Mouse (Mus musculus): ENCODE results near the gene Skp2. TPM values are rescaled to one million over a fixed set of nuclear protein-coding genes. Genes with fewer than 3 reads are reported as not detected.

Gene Skp2
- polyA plus RNA-seq, 1 experiment from 2014 or later: 105 TPM

- H3K27ac ChIP-seq (ENCODE audit: low read depth, low read length): peak within 1 kb of the TSS; percentile 35; the same call in 1 of the 2 replicates
- H3K27me3 ChIP-seq (ENCODE audit: control insufficient read depth, insufficient read depth, low read length): no peaks in the 10 kb centered on the region
- ATAC-seq (ENCODE audit: insufficient read depth, low FRiP score, low TSS enrichment) (peak; percentile 98), DNase-seq (ENCODE audit: low spot score) (peak; percentile 97)
- peak within 1 kb of the TSS; percentile 82 for H3K4me3 ChIP-seq (ENCODE audit: low read depth, low read length)
- H3K4me2 ChIP-seq (ENCODE audit: low read depth): peak within 1 kb of the TSS; percentile 73
- H3K9ac ChIP-seq (ENCODE audit: low read length): peak within 1 kb of the TSS; percentile 71
- peaks cover 11% of the 10 kb centered on the region; the same call in 1 of the 2 replicates for H3K4me1 ChIP-seq (ENCODE audit: control insufficient read depth, insufficient read depth, low read length)
- under 1% methylated on average over 34 of the region's 34 CpGs for WGBS
- H3K9me3 ChIP-seq (ENCODE audit: control insufficient read depth, low read length): no peaks in the 10 kb centered on the region
- peaks cover 9% of the 10 kb centered on the region for H3K36me3 ChIP-seq (ENCODE audit: control insufficient read depth, insufficient read depth, low read length)
These were observed 15.0 kb downstream of the Skp2 start, which contains the start of gene Lmbrd2 for GRCm38 (mm10) chr15:9140252-9140680. TSS of gene Lmbrd2 (plus strand) at chr15:9140550.

- no peaks in the 10 kb centered on the region for H3K27me3 ChIP-seq (ENCODE audit: control insufficient read depth, insufficient read depth, low read length)
- H3K9ac ChIP-seq (ENCODE audit: low read length): peak overlapping the region; percentile 53
These were observed 15.8 kb downstream of the Skp2 start for GRCm38 (mm10) chr15:9139447-9139846.

DNA sequence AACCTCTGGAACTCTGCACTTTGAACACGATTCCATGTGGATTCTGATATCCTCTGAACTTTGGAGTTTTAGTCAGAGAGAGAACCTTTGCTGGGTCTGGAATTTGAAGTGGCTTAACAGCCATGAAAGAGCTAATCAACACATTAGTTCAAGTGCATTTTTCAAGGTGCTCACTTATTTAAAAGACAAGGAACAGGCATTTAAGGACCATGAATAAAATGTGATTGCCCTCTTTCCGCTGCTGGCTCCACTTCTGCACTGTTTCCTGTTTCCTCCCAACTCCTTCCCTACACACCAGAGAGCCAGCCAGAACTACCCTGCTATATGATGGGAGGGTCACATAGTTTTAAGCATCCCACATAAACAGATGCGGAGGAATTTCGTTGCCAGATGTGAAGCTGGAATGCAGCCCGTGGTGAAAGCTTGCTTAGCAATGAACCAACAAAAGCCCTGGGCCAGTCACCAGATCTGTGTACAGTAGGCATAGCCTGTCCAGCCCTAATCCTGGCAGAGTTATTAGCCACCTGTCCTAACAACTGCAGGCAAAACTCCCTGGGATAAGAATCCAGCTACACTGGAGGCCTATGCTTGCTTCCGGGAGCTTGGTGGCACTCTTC, 20.2 kb downstream of the Skp2 start:
- DNase-seq (ENCODE audit: low spot score): peak; percentile 26
- Histone ChIP-seq H3K27ac (ENCODE audit: low read depth, low read length) (no peak overlapping the region), H3K27me3 (ENCODE audit: control insufficient read depth, insufficient read depth, low read length) (no peaks in the 10 kb centered on the region), H3K4me2 (ENCODE audit: low read depth) (no peak overlapping the region), H3K4me3 (ENCODE audit: low read depth, low read length) (no peak overlapping the region), H3K9ac (ENCODE audit: low read length) (no peak overlapping the region), H3K36me3 (ENCODE audit: control insufficient read depth, insufficient read depth, low read length) (peaks cover 12% of the 10 kb centered on the region), H3K4me1 (ENCODE audit: control insufficient read depth, insufficient read depth, low read length) (peaks cover 8% of the 10 kb centered on the region; the same call in 1 of the 2 replicates), H3K9me3 (ENCODE audit: control insufficient read depth, low read length) (no peaks in the 10 kb centered on the region)
- no peak for ATAC-seq (ENCODE audit: insufficient read depth, low FRiP score, low TSS enrichment)
- WGBS: 71% methylated on average over 6 of the region's 6 CpGs

More at GRCm38 (mm10) chr15:9139447-9139846, 15.8 kb downstream of the Skp2 start:
- 29% methylated on average over 10 of the region's 10 CpGs for WGBS
- peaks cover 9% of the 10 kb centered on the region for H3K36me3 ChIP-seq (ENCODE audit: control insufficient read depth, insufficient read depth, low read length)
- H3K4me3 ChIP-seq (ENCODE audit: low read depth, low read length): peak overlapping the region; percentile 82
- H3K27ac ChIP-seq (ENCODE audit: low read depth, low read length): no peak overlapping the region
- no peak for DNase-seq (ENCODE audit: low spot score)
- no peak for ATAC-seq (ENCODE audit: insufficient read depth, low FRiP score, low TSS enrichment)
- H3K4me1 ChIP-seq (ENCODE audit: control insufficient read depth, insufficient read depth, low read length): peaks cover 11% of the 10 kb centered on the region; the same call in 1 of the 2 replicates
- no peaks in the 10 kb centered on the region for H3K9me3 ChIP-seq (ENCODE audit: control insufficient read depth, low read length)
- peak overlapping the region; percentile 55 for H3K4me2 ChIP-seq (ENCODE audit: low read depth)

DNA sequence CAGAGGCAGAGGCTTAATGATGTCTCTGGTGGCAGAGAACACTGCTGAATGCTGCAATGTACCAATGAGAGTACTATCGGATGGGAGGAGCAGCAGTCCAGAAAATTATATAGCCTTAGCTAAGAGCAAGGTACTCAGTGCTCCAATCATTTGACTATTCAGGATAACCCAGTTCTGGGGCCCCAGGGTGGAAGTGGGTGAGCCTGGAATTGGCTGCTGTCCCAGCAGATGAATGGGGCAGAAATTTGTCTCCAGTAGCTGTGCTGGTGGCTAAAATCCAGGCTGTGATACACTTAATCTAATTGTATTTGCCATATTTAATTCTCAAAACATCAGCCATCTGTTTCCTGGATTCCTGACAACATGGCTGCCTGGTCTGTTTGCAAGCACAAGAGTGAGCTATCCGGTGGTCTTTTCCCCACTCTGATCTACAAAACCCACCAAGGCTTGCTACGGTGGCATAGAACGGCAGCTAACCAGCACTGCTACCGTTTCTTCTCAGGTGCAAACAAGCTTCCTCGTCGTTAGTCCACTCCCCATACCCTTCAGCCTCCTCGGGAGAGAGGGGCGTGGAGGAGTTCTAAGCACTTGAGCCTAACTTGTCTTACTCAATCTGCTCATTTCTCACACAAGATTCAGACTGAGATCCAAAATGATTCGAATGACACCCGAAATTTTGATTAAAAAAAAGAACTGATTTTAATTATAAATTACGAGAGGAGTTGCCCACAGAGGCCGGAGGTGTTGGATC, 22.4 kb downstream of the Skp2 start:
- DNase-seq (ENCODE audit: low spot score) (no peak), ATAC-seq (ENCODE audit: insufficient read depth, low FRiP score, low TSS enrichment) (no peak)
- H3K9ac ChIP-seq (ENCODE audit: low read length): no peak overlapping the region
- H3K27ac ChIP-seq (ENCODE audit: low read depth, low read length): no peak overlapping the region
- WGBS: 90% methylated on average over 13 of the region's 13 CpGs
- H3K4me1 ChIP-seq (ENCODE audit: control insufficient read depth, insufficient read depth, low read length): no peaks in the 10 kb centered on the region
- no peak overlapping the region for H3K4me2 ChIP-seq (ENCODE audit: low read depth)
- no peaks in the 10 kb centered on the region for H3K27me3 ChIP-seq (ENCODE audit: control insufficient read depth, insufficient read depth, low read length)
- no peak overlapping the region for H3K4me3 ChIP-seq (ENCODE audit: low read depth, low read length)
- H3K36me3 ChIP-seq (ENCODE audit: control insufficient read depth, insufficient read depth, low read length): peaks cover 9% of the 10 kb centered on the region
- no peaks in the 10 kb centered on the region for H3K9me3 ChIP-seq (ENCODE audit: control insufficient read depth, low read length)

DNA sequence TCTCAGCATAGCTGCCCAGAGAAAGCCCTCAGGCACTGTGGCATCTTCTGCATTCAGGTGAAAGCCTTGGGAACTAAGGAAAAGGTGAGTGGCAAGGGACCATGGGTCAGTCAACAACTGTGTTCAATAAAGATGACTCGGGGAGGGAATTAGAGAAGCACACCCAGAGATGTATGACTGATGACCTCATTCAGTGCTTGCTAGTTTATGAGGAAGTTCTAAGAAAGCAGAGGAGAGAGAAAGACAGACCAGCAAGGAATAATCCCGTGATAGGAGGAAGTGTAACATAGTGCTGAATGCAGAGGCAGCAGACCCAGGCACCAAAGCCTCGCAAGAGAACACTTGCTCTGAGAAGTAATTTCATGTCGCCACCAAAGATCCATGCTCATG, 23.7 kb downstream of the Skp2 start:
- Histone ChIP-seq H3K4me3 (ENCODE audit: low read depth, low read length) (no peak overlapping the region), H3K27ac (ENCODE audit: low read depth, low read length) (no peak overlapping the region), H3K4me2 (ENCODE audit: low read depth) (no peak overlapping the region), H3K4me1 (ENCODE audit: control insufficient read depth, insufficient read depth, low read length) (no peaks in the 10 kb centered on the region), H3K9ac (ENCODE audit: low read length) (no peak overlapping the region), H3K36me3 (ENCODE audit: control insufficient read depth, insufficient read depth, low read length) (peaks cover 4% of the 10 kb centered on the region), H3K27me3 (ENCODE audit: control insufficient read depth, insufficient read depth, low read length) (no peaks in the 10 kb centered on the region), H3K9me3 (ENCODE audit: control insufficient read depth, low read length) (no peaks in the 10 kb centered on the region)
- ATAC-seq (ENCODE audit: insufficient read depth, low FRiP score, low TSS enrichment) (no peak), DNase-seq (ENCODE audit: low spot score) (no peak)
- 90% methylated on average over 4 of the region's 4 CpGs for WGBS

DNA sequence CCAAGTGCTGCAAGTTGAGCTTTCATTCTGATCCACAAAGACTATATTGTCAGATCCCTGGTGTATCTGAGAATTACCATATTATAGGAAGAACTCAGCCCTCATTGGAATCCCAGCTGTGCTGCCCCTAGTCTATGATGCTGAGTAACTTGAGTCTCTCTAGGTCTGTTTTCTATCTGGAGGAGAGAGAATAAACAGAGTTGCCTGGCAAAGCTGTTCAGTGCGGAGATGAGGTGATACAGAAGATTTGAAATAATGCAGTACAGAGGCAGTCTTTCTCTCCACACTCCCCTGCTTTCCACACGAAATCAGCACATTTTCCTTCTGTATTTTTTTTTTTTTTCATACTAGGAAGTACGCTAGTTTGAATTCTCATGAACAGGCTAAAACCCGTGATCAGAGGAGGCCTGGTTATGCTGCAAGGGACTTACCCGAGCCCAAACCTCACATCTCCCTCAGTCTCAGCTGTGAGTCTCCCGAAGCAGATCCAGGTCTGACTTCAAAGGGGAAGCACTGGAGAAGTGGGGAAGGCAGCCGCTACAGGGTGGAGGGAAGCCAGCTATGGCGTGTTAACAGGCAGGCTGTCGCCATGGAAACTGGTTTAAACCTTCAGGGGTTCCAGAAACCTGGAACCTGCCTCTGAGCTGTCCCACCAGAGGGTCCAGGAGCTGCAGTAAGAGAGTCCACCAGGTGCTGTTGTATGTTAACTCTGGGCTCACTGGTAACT, 24.3 kb downstream of the Skp2 start:
- Histone ChIP-seq H3K4me3 (ENCODE audit: low read depth, low read length) (no peak overlapping the region), H3K9ac (ENCODE audit: low read length) (no peak overlapping the region), H3K27me3 (ENCODE audit: control insufficient read depth, insufficient read depth, low read length) (no peaks in the 10 kb centered on the region), H3K9me3 (ENCODE audit: control insufficient read depth, low read length) (no peaks in the 10 kb centered on the region), H3K4me1 (ENCODE audit: control insufficient read depth, insufficient read depth, low read length) (no peaks in the 10 kb centered on the region), H3K36me3 (ENCODE audit: control insufficient read depth, insufficient read depth, low read length) (peaks cover 2% of the 10 kb centered on the region), H3K4me2 (ENCODE audit: low read depth) (no peak overlapping the region), H3K27ac (ENCODE audit: low read depth, low read length) (no peak overlapping the region)
- ATAC-seq (ENCODE audit: insufficient read depth, low FRiP score, low TSS enrichment): no peak
- DNase-seq (ENCODE audit: low spot score): no peak
- whole genome bisulfite sequencing: 83% methylated on average over 9 of the region's 9 CpGs

DNA sequence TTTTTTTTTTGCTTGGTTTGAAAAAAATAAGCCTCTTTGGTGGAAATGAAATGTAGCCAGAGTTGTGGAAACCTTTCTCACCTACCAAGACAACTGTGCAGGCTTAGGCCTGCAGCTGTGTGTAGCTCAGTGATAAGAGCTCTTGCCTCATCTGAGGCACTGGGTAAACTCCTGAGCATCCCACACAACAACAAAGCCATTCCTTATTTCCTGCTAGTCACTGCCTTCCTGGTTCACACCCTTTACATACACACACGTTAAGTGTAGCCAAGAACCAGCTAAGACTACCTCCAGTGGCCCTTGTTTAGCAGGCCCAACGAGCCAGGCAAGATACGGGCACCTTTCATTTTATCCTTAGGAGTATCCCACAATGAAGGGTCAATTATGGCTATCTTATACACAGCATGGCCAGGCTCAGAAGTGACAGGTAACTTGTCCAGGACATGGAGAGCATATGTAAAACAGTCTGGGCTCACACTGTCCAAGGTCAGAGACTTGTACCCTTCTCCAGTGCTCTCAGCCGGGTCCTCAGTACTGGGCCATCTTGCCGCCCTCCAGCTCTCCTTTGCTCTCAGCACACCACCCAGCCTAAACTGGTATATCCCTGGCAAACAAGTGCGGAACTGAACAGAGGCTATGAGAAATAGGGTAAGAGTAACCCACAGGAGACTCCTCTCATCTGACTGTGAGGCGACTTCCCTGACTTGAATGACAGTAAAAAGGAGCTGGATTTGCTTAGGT, 28.0 kb downstream of the Skp2 start:
- DNase-seq (ENCODE audit: low spot score): no peak
- H3K4me1 ChIP-seq (ENCODE audit: control insufficient read depth, insufficient read depth, low read length): no peaks in the 10 kb centered on the region
- no peak overlapping the region for H3K27ac ChIP-seq (ENCODE audit: low read depth, low read length)
- H3K9ac ChIP-seq (ENCODE audit: low read length): no peak overlapping the region
- no peak overlapping the region for H3K4me2 ChIP-seq (ENCODE audit: low read depth)
- no peak for ATAC-seq (ENCODE audit: insufficient read depth, low FRiP score, low TSS enrichment)
- 91% methylated on average over 7 of the region's 7 CpGs for WGBS
- H3K9me3 ChIP-seq (ENCODE audit: control insufficient read depth, low read length): no peaks in the 10 kb centered on the region
- no peak overlapping the region for H3K4me3 ChIP-seq (ENCODE audit: low read depth, low read length)
- no peaks in the 10 kb centered on the region for H3K27me3 ChIP-seq (ENCODE audit: control insufficient read depth, insufficient read depth, low read length)
- H3K36me3 ChIP-seq (ENCODE audit: control insufficient read depth, insufficient read depth, low read length): peaks cover 8% of the 10 kb centered on the region

DNA sequence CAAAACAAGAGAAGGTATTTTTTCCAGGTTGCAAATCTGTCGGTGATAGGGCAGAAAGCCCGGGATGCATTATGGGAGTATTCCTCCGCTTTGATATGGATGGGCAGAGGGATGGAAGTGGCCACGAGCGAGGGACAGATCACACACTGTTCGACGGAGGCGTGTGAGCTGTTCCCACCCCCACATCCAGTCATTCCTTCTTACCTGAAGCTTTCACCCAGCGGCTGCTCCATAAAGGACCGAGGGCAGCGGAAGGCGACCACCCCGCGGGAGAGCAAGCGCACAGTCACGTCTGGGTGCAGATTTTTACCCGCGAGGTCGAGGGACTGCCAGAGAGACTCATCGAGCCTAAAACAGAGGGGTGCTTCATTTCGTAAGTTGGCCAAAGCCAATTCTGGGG, 30.4 kb downstream of the Skp2 start:
- DNase-seq (ENCODE audit: low spot score) (no peak), ATAC-seq (ENCODE audit: insufficient read depth, low FRiP score, low TSS enrichment) (no peak)
- Histone ChIP-seq H3K4me1 (ENCODE audit: control insufficient read depth, insufficient read depth, low read length) (no peaks in the 10 kb centered on the region), H3K4me2 (ENCODE audit: low read depth) (no peak overlapping the region), H3K27me3 (ENCODE audit: control insufficient read depth, insufficient read depth, low read length) (no peaks in the 10 kb centered on the region), H3K36me3 (ENCODE audit: control insufficient read depth, insufficient read depth, low read length) (peaks cover 10% of the 10 kb centered on the region), H3K9me3 (ENCODE audit: control insufficient read depth, low read length) (no peaks in the 10 kb centered on the region), H3K4me3 (ENCODE audit: low read depth, low read length) (no peak overlapping the region), H3K27ac (ENCODE audit: low read depth, low read length) (no peak overlapping the region), H3K9ac (ENCODE audit: low read length) (no peak overlapping the region)
- 91% methylated on average over 21 of the region's 21 CpGs for WGBS
